Mouse (Mus musculus) liver, embryonic 15.5 days (tissue): ENCODE data around the gene Dusp9. TPM values are rescaled to one million over a fixed set of nuclear protein-coding genes. Genes with fewer than 3 reads are reported as not detected.

ENCODE experiments used
- ATAC-seq: fragments of 200-750 bp; cut with Nextera tagmentation; 2 replicates; pipeline ENCODE4 v1.8.0; 2017; ENCODE audit warnings: moderate number of reproducible peaks, mild to moderate bottlenecking, moderate library complexity; ENCODE audit not compliant: insufficient read depth
- H3K27ac ChIP-seq: fragments of 300-500 bp; sonication (generic); replicated peaks from 2 replicates; pipeline ENCODE4 v1.5.1; 2015; ENCODE audit warnings: mild to moderate bottlenecking, inconsistent platforms
- H3K27me3 ChIP-seq: fragments of 300-500 bp; sonication (generic); 2 replicates; pipeline ENCODE4 v1.6.1; 2015; ENCODE audit warnings: mild to moderate bottlenecking, inconsistent platforms
- H3K36me3 ChIP-seq: fragments of 300-500 bp; sonication (generic); replicated peaks from 2 replicates; pipeline ENCODE4 v1.6.1; 2015; ENCODE audit warnings: moderate library complexity, mild to moderate bottlenecking, inconsistent platforms
- H3K4me1 ChIP-seq: fragments of 300-500 bp; sonication (generic); replicated peaks from 2 replicates; pipeline ENCODE4 v1.6.1; 2015; ENCODE audit warnings: inconsistent platforms
- H3K4me2 ChIP-seq: fragments of 300-500 bp; sonication (generic); 2 replicates; pipeline ENCODE4 v1.6.1; 2015; ENCODE audit warnings: moderate library complexity, mild to moderate bottlenecking, inconsistent platforms
- H3K4me3 ChIP-seq: fragments of 300-500 bp; sonication (generic); replicated peaks from 2 replicates; pipeline ENCODE4 v1.5.1; 2015; ENCODE audit warnings: mild to moderate bottlenecking, inconsistent platforms
- H3K9ac ChIP-seq: fragments of 300-500 bp; sonication (generic); 2 replicates; pipeline ENCODE4 v1.6.1; 2015; ENCODE audit warnings: moderate library complexity, mild to moderate bottlenecking, inconsistent platforms
- H3K9me3 ChIP-seq: fragments of 300-500 bp; sonication (generic); replicated peaks from 2 replicates; pipeline ENCODE4 v1.6.1; 2016; ENCODE audit warnings: inconsistent platforms
- WGBS: fragments of 180-500 bp; shearing (Covaris S2); methylation state at CpG from one replicate; pipeline ENCODE4 v1.1.7; 2015; ENCODE audit warnings: mixed read lengths; ENCODE audit not compliant: insufficient replicate concordance; 5-methylcytosine and 5-hydroxymethylcytosine counted together
- polyA plus RNA-seq: library from polyadenylated mRNA; unstranded; fragments of >200 nt; fragmentation: Nextera tagmentation; extraction: Ambion mirVana; gene quantifications from 2 replicates; pipeline ENCODE4 v1.2.1, GENCODE M21; 2015

Dusp9 gene
- polyA plus RNA-seq, 1 experiment from 2014 or later: 30.5 TPM

DNA sequence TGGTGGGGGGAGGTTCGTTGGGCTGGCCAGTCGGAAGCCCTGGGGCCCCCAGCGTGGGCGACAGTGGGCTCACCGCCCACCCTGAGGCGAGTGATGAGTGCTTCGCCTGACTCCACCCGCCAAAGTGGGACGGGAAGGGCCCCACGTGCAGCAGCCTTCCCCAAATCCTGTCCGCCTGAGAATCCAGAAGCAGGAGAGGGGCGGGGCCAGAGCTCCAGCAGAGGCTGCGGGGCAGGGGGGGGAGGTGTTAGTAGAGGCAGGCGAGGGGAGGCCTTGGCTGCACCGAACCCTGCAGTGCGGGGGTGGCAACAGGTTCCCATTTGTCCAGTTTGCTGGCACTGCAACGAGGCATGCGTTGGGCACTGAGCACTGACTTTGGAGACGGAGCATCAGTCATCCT lies 1.8 kb upstream of the Dusp9 start:
- H3K4me1 ChIP-seq: peaks cover 3% of the 10 kb centered on the region; the same call in 1 of the 2 replicates
- H3K9me3 ChIP-seq: no peaks in the 10 kb centered on the region
- H3K4me2 ChIP-seq: peak overlapping the region; percentile 46
- no peak overlapping the region for H3K9ac ChIP-seq
- ATAC-seq: no peak
- H3K27ac ChIP-seq: no peak overlapping the region
- 0 out of 2 replicates have a peak overlapping the region, but pooled peaks have one; percentile 14 for H3K4me3 ChIP-seq
- 9% methylated on average over 18 of the region's 19 CpGs for WGBS
- no peaks in the 10 kb centered on the region for H3K36me3 ChIP-seq
- H3K27me3 ChIP-seq: peaks cover 91% of the 10 kb centered on the region

DNA sequence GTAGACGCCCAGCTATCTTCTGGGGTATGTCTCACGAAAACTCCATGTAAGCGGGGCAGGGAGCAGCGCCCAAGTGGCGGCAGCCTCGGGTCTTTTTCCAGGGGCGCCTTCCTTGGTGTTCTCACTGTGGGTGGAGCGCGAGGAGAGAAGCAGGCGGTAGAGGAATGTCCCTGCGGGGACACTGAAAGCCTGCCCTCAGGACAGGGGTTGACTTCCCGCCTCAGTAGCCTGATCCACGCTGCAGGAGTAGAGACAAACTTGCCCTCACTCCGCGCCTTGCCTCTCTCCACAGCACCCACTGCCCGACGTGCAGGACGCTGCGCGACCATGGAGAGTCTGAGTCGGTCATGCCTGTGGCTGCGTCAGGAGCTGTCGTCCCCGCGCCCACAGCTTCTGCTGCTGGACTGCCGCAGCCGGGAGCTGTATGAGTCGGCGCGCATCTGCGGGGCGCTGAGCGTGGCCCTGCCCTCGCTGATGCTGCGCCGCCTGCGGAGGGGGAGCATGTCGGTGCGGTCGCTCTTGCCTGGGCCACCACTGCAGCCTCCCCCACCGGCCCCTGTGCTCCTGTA lies 766 bp downstream of the Dusp9 start:
- H3K36me3 ChIP-seq: no peaks in the 10 kb centered on the region
- no peaks in the 10 kb centered on the region for H3K9me3 ChIP-seq
- H3K9ac ChIP-seq: no peak overlapping the region
- no peak overlapping the region for H3K27ac ChIP-seq
- WGBS: 18% methylated on average over 41 of the region's 41 CpGs
- H3K4me1 ChIP-seq: peaks cover 3% of the 10 kb centered on the region; the same call in 1 of the 2 replicates
- ATAC-seq: no peak
- peaks cover 69% of the 10 kb centered on the region for H3K27me3 ChIP-seq
- H3K4me2 ChIP-seq: peak overlapping the region; percentile 63
- peak overlapping the region; percentile 42 for H3K4me3 ChIP-seq

DNA sequence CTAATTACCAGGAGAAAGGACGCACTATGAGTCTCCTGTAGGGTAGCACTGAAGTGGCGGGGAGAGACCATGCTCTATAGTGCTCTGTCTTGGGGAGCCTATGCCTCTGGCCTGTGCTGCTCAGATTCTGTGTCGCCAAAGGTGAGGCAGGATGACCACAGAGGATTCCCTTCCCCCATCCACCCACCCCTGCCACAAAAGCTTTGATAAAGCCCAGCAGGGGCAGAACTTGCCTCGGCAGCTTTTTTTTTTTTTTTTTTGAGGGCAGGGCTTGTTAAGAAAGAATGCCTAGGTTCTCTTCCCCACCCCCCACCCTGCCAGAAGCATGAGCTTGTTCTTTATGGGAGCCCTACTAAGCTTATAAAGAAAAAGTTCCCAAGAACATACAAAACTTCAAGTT lies 5.9 kb downstream of the Dusp9 start:
- no peaks in the 10 kb centered on the region for H3K36me3 ChIP-seq
- H3K9ac ChIP-seq: no peak overlapping the region
- H3K9me3 ChIP-seq: no peaks in the 10 kb centered on the region
- peaks cover 19% of the 10 kb centered on the region for H3K27me3 ChIP-seq
- H3K4me3 ChIP-seq: no peak overlapping the region
- no peak for ATAC-seq
- H3K4me1 ChIP-seq: no peaks in the 10 kb centered on the region
- no peak overlapping the region for H3K27ac ChIP-seq
- H3K4me2 ChIP-seq: no peak overlapping the region
- WGBS: 31% methylated on average over 4 of the region's 4 CpGs

DNA sequence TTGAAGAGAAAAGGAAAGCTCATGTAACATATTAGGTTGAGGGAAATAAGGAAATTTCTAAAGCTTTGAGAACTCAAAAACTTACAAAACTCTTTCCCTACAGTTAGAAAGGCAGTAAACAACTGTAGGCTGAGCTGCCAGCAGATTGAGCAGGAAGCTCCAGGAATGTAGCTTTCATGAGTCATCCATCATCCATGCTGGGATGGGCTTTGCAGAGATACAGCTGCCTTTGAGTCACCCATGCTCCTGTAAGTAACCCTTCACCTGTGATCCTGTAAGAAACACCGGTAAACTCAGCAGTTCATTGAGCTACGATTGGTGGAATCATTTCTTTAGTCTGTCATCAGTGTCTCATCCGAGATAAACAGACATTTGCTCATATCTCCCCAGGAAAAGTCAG lies 11.7 kb downstream of the Dusp9 start:
- 54% methylated on average over 3 of the region's 3 CpGs for WGBS
- H3K27ac ChIP-seq: no peak overlapping the region
- no peak for ATAC-seq

DNA sequence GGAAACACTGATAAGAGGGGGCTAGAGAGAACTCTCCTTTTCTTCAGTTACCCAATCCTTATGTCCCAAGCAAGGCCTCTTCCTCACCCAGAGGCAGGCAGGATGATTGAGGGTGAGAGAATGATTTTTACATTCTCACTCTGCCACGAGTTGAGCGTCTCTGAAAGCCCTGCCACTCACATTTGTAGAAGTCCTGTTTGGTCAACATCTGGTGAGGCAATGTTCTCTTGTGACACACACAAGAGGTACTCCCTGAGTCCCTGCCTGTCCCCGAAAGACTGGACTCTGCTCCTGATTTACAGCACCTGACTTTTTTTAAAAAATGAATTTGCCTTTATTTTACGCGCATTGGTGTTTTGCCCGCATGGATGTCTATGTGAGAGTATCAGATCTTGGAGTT lies 14.2 kb downstream of the Dusp9 start:
- Histone ChIP-seq H3K27me3 (no peaks in the 10 kb centered on the region), H3K9me3 (no peaks in the 10 kb centered on the region), H3K36me3 (no peaks in the 10 kb centered on the region), H3K4me3 (no peak overlapping the region), H3K4me1 (no peaks in the 10 kb centered on the region), H3K27ac (no peak overlapping the region), H3K4me2 (no peak overlapping the region), H3K9ac (no peak overlapping the region)
- 63% methylated on average over 6 of the region's 6 CpGs for WGBS
- no peak for ATAC-seq

More for the DNA sequence above, 11.7 kb downstream of the Dusp9 start:
- Histone ChIP-seq H3K27me3 (no peaks in the 10 kb centered on the region), H3K4me2 (no peak overlapping the region), H3K4me3 (no peak overlapping the region), H3K9ac (no peak overlapping the region), H3K36me3 (no peaks in the 10 kb centered on the region), H3K9me3 (no peaks in the 10 kb centered on the region), H3K4me1 (no peaks in the 10 kb centered on the region)

DNA sequence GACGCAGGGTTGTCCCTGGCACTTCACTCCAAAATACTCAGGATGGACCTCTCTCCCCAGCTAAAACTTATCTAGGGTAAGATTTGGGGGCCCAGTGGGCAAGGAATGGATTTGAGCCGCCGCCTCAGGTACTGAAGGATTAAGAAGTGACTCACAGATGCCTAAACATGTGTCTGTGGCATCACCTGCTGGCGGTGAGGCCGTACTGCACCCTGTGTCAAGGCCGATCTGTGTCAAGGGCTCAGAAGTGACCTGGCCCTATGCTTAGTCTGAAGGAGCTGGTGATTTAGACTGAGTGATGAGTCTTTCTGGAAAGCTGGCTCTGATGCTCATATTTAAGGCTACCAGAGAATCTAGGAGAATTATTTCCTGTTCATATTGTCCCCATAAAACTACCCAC lies 15.0 kb downstream of the Dusp9 start:
- WGBS: 13% methylated on average over 6 of the region's 6 CpGs
- Histone ChIP-seq H3K4me2 (no peak overlapping the region), H3K4me1 (no peaks in the 10 kb centered on the region), H3K9me3 (no peaks in the 10 kb centered on the region), H3K27me3 (peaks cover 1% of the 10 kb centered on the region; the same call in 1 of the 2 replicates), H3K9ac (no peak overlapping the region), H3K27ac (no peak overlapping the region), H3K4me3 (no peak overlapping the region), H3K36me3 (no peaks in the 10 kb centered on the region)
- ATAC-seq: no peak

DNA sequence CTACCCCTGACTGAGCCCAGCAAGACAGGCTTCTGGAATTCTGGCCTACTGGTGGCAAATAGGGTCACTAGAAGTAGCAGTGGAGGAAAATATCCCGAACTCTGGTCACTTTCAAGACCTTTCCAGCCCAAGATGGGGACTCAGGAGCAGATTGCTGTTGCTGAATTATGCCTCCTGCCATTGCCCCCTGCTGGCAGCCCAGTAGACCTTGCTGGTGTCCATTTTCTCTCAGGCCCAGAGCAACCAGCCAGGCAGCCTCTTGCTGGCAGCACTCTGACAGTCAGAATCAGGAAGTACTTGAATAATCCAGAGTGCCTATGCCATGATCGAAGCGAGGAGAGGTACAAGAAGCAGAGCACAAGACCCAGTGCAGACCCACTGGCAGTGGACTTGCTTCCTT lies 16.3 kb downstream of the Dusp9 start:
- no peak overlapping the region for H3K4me2 ChIP-seq
- H3K27me3 ChIP-seq: peaks cover 13% of the 10 kb centered on the region
- H3K4me1 ChIP-seq: no peaks in the 10 kb centered on the region
- WGBS: 26% methylated on average over 3 of the region's 3 CpGs
- no peaks in the 10 kb centered on the region for H3K9me3 ChIP-seq
- ATAC-seq: no peak
- H3K4me3 ChIP-seq: no peak overlapping the region
- no peak overlapping the region for H3K27ac ChIP-seq
- H3K9ac ChIP-seq: no peak overlapping the region
- H3K36me3 ChIP-seq: no peaks in the 10 kb centered on the region

DNA sequence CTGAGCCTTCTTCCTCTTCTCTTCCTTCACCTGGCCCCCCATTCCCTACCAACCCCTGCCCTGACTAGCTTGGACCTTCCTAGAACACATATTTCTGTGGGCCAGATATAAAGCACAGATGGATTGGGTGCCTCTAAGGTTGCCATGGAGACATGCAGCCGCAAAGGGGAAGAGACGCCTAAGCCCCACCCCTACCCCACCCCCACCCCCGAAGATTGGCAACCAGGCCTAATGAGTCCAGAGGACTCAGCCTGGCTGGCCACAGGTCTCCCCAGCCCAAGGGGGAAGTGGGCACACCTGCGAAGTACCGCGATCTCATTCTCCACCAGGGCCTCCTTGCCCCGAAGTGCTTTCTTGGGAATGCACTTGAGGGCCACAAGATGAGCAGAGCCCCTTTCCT lies 19.2 kb downstream of the Dusp9 start:
- H3K4me3 ChIP-seq: no peak overlapping the region
- 24% methylated on average over 7 of the region's 7 CpGs for WGBS
- no peak overlapping the region for H3K4me2 ChIP-seq
- no peak overlapping the region for H3K27ac ChIP-seq
- ATAC-seq: no peak
- no peaks in the 10 kb centered on the region for H3K9me3 ChIP-seq
- peaks cover 19% of the 10 kb centered on the region for H3K27me3 ChIP-seq
- no peak overlapping the region for H3K9ac ChIP-seq
- H3K4me1 ChIP-seq: no peaks in the 10 kb centered on the region
- H3K36me3 ChIP-seq: no peaks in the 10 kb centered on the region

DNA sequence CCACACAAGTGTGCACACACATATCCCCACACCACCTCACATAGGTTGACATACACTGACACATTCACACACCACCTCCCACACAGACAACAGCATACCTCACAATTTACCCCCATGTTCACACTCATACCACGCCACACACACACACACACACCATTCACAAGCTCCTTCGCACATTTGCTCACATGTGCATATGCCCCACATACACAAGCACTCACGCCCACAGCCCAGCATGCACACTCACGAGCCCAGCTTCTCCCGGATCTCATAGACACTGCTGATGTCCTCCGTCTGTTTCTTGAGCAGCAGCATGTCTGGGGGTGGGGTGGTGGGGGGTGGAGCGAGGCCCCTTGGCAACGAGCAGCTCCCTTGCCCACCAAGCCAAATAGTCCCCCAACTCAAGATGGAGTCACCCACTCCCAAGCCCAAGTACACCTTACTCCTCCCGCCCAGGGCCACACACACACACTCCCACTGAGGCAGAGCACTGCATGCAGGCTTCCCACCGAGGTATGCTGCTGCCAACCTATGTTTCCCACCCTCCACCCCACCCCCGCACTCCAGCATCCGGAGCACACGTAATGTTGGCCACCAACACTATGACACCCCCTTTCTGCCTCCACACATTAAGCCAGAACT lies 19.8 kb downstream of the Dusp9 start:
- WGBS: 59% methylated on average over 13 of the region's 13 CpGs
- no peak overlapping the region for H3K4me2 ChIP-seq
- ATAC-seq: no peak

DNA sequence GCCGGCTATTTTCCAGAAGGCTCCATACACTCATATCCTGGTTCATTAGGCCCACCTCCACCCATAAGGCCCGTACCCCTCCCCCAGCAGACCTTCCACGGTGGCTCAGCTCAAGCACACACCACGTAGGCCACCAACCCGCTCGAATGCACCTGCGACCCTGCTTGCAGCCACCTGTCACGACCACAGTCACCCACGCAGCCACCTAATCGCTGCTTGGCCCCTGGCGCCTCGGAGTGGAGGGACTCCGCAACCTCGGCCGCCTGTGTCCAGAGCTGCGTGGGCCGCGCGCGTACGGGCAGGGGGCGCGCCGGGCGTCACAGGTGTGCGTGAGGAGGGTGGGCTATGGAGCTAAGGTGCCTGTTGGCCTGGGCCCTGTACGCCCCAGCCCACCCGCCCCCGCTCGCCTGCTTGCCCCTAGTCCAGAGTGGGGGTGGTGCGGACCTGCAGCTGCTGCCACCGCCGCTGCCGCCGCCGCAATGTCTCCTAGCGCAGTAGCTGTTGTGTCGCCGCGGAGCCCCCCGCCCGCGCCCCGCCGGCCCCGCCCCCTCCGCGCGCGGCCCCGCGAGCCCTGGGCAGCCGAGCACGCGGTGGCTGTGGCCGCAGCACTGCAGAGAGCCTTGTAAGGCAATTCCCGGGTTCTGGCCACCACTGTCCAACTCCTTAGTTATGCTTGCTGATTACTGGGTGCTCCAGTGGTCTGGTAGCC lies 20.5 kb downstream of the Dusp9 start, which contains the start of gene Pnck:
Gene Pnck (minus strand): TSS at position 543 of the 709 bp plus-strand sequence.
- Histone ChIP-seq H3K9me3 (no peaks in the 10 kb centered on the region), H3K9ac (no peak within 1 kb of the TSS), H3K4me3 (peak within 1 kb of the TSS; percentile 38), H3K27me3 (peaks cover 19% of the 10 kb centered on the region), H3K4me1 (no peaks in the 10 kb centered on the region), H3K36me3 (no peaks in the 10 kb centered on the region), H3K27ac (no peak within 1 kb of the TSS), H3K4me2 (peak within 1 kb of the TSS; percentile 60)
- 13% methylated on average over 57 of the region's 57 CpGs for WGBS
- peak; percentile 7; the same call in 1 of the 2 replicates for ATAC-seq

More for the DNA sequence above, 19.8 kb downstream of the Dusp9 start:
- H3K9me3 ChIP-seq: no peaks in the 10 kb centered on the region
- no peaks in the 10 kb centered on the region for H3K36me3 ChIP-seq
- H3K4me1 ChIP-seq: no peaks in the 10 kb centered on the region
- H3K27me3 ChIP-seq: peaks cover 19% of the 10 kb centered on the region
- no peak overlapping the region for H3K4me3 ChIP-seq
- H3K9ac ChIP-seq: no peak overlapping the region
- no peak overlapping the region for H3K27ac ChIP-seq

DNA sequence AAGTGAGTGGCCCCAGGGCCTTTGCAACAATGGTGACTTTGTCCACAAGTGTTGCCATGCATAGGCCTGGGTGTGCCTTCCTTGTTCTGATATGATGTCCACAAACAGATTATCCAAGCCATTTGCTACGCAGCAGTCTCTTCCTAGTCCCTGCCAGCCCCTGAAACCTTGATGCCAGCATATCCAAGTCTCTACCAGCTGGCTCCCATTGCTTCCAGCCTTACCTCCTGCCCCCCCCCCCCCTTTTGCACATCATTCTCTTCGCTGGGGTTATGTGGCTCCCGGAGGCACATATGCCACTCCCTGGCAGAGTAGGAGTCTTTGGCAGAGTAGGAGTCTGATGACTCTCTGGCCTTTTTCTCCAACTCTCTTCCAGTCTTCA lies 21.1 kb downstream of the Dusp9 start:
- H3K36me3 ChIP-seq: no peaks in the 10 kb centered on the region
- H3K27me3 ChIP-seq: peaks cover 19% of the 10 kb centered on the region
- no peak overlapping the region for H3K9ac ChIP-seq
- no peaks in the 10 kb centered on the region for H3K9me3 ChIP-seq
- H3K27ac ChIP-seq: no peak overlapping the region
- no peaks in the 10 kb centered on the region for H3K4me1 ChIP-seq
- H3K4me2 ChIP-seq: peak overlapping the region; percentile 60
- peak overlapping the region; percentile 38 for H3K4me3 ChIP-seq
- no peak for ATAC-seq
- WGBS: 44% methylated on average over 3 of the region's 3 CpGs
